In the genomic region with DNA sequence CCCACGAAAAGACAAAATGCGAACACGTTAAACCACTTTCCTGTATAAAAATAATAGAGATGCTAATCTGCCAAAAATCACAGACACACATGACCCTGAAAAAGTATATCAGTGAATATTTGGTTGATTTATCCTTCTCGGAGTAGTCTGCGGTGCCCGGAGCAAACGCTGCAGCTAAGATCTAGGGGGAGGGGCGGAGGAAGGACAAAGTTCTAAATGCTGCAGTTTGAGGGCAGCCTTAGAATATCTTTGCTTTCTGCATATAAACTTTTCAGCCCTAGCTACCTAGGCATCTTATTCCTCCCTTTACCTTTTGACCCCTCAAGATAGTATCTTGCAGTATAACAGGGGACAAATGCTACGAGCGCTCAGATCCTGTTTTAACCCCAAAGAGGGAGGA, we compare ENCODE assay signal across 8 mouse cellular contexts. TPM values are rescaled to one million over a fixed set of nuclear protein-coding genes. Genes with fewer than 3 reads are reported as not detected.
DNase-seq lines count a peak whose midpoint lies in the region; ATAC-seq and TF ChIP-seq lines count a peak whose summit lies in the region.

No protein-coding gene starts in this region.

- peaks cover 28% of the 10 kb centered on the region for H3K79me2 ChIP-seq in C2C12 (ENCODE audit: control insufficient read depth, insufficient read depth)

- no peak overlapping the region for H3K27ac ChIP-seq in embryonic facial prominence, embryonic 14.5 days (replicated peaks; ENCODE audit: low read depth, low read length)
- H3K27ac ChIP-seq in limb, embryonic 12.5 days: no peak overlapping the region

- intact Hi-C loops in heart, postnatal 25 days (cut with DNase I): no loop called here

- WGBS in embryonic facial prominence, embryonic 14.5 days: 1% methylated on average over 10 of the region's 10 CpGs
- 0% methylated on average over 10 of the region's 10 CpGs for WGBS in limb, embryonic 12.5 days

- TF ChIP-seq CTCF in C2C12 (IDR thresholded peaks at IDR 0.05; ENCODE audit: control insufficient read depth, insufficient read depth, insufficient read length): no peak

- ATAC-seq in embryonic facial prominence, embryonic 14.5 days (ENCODE audit: low read depth): no peak
- no peak for ATAC-seq in limb, embryonic 12.5 days (ENCODE audit: insufficient number of reproducible peaks, insufficient read depth, low FRiP score, low TSS enrichment, low read depth)

- no peaks in the 10 kb centered on the region for H3K27me3 ChIP-seq in C2C12 (ENCODE audit: control insufficient read depth, insufficient read depth, insufficient read length)
- peaks cover 77% of the 10 kb centered on the region for H3K27me3 ChIP-seq in embryonic facial prominence, embryonic 14.5 days (replicated peaks; ENCODE audit: control insufficient read depth, insufficient read depth, low read length)
- peaks cover 57% of the 10 kb centered on the region for H3K27me3 ChIP-seq in limb, embryonic 12.5 days

- H3K36me3 ChIP-seq in C2C12 (ENCODE audit: control insufficient read depth, insufficient read depth): no peaks in the 10 kb centered on the region
- no peaks in the 10 kb centered on the region for H3K36me3 ChIP-seq in embryonic facial prominence, embryonic 14.5 days (ENCODE audit: control insufficient read depth, insufficient read depth, low read length)
- no peaks in the 10 kb centered on the region for H3K36me3 ChIP-seq in limb, embryonic 12.5 days

- H3K9ac ChIP-seq in embryonic facial prominence, embryonic 14.5 days (ENCODE audit: low read depth, low read length): no peak overlapping the region
- peak overlapping the region; percentile 18; the same call in 1 of the 2 replicates for H3K9ac ChIP-seq in limb, embryonic 12.5 days (replicated peaks)

- H3K79me3 ChIP-seq in C2C12 (ENCODE audit: low read depth): peaks cover 1% of the 10 kb centered on the region

- DNase-seq in heart, adult 11 months: peak; percentile 82
- no peak for DNase-seq in heart, postnatal 25 days (ENCODE audit: low spot score)
- DNase-seq in embryonic facial prominence, embryonic 14.5 days (ENCODE audit: low spot score): no peak
- no peak for DNase-seq in Muller cell, postnatal 12 days (ENCODE audit: inconsistent ontology term)
- no peak for DNase-seq in urinary bladder, postnatal 10 days (ENCODE audit: low spot score)
- DNase-seq in adrenal gland, postnatal 14 days: no peak

- peak overlapping the region; percentile 24 for H3ac ChIP-seq in C2C12 (ENCODE audit: control insufficient read depth, insufficient read length, low read depth)

- peak overlapping the region; percentile 43 for H3K4me3 ChIP-seq in C2C12 (ENCODE audit: insufficient read depth, poor library complexity, severe bottlenecking)
- H3K4me3 ChIP-seq in embryonic facial prominence, embryonic 14.5 days (ENCODE audit: low read depth, low read length): peak overlapping the region; percentile 25
- H3K4me3 ChIP-seq in limb, embryonic 12.5 days (replicated peaks): peak overlapping the region; percentile 46

- H3K4me1 ChIP-seq in embryonic facial prominence, embryonic 14.5 days (ENCODE audit: control insufficient read depth, insufficient read depth, low read length): peaks cover 18% of the 10 kb centered on the region; the same call in 1 of the 2 replicates
- peaks cover 39% of the 10 kb centered on the region for H3K4me1 ChIP-seq in limb, embryonic 12.5 days (replicated peaks)

- H3K4me2 ChIP-seq in embryonic facial prominence, embryonic 14.5 days (ENCODE audit: low read depth, low read length): peak overlapping the region; percentile 26; the same call in 1 of the 2 replicates
- H3K4me2 ChIP-seq in limb, embryonic 12.5 days: peak overlapping the region; percentile 66

- H3K9me3 ChIP-seq in embryonic facial prominence, embryonic 14.5 days (ENCODE audit: control insufficient read depth, low read length): no peaks in the 10 kb centered on the region
- 0 out of 2 replicates have a peak, but pooled peaks cover 1% of the 10 kb centered on the region for H3K9me3 ChIP-seq in limb, embryonic 12.5 days

TF ChIP-seq in C2C12, 6 proteins besides CTCF, POLR2A, EP300 and RAD21:
- TF ChIP-seq FOSL1 (IDR thresholded peaks at IDR 0.05; ENCODE audit: insufficient read depth, low read length, poor library complexity, severe bottlenecking) (no peak), USF1 (IDR thresholded peaks at IDR 0.05; ENCODE audit: low read depth) (no peak), MYOD1 (IDR thresholded peaks at IDR 0.05; ENCODE audit: control insufficient read depth, insufficient read length, low read depth) (no peak), CEBPB (IDR thresholded peaks at IDR 0.05; ENCODE audit: low read depth) (no peak), MYOG (IDR thresholded peaks at IDR 0.05; ENCODE audit: control insufficient read depth, extremely low read depth, insufficient read length) (no peak), MAX (IDR thresholded peaks at IDR 0.05) (no peak)

RNA-seq across cellular contexts. Expression of a gene that starts 1.4 kb away (rescaled TPM):
- total RNA-seq in heart, postnatal 25 days (2021): 1 to 10 TPM; 2.9 to 3.4 TPM
- polyA plus RNA-seq in C2C12 (2012; fragmentation: generic; extraction: Trizol): 10.5 TPM
- polyA plus RNA-seq in embryonic facial prominence, embryonic 14.5 days (2014; fragmentation: Nextera tagmentation; extraction: Ambion mirVana): 9.4 and 12.0 TPM in 2 replicates
- polyA plus RNA-seq in limb, embryonic 12.5 days (2016; fragmentation: Nextera tagmentation; extraction: Ambion mirVana): 2.9 and 3.4 TPM in 2 replicates
- total RNA-seq in adrenal gland, postnatal 14 days (2021): 5.9 and 40.5 TPM in 2 replicates
